Mouse (Mus musculus) CH12F3 (cell line): ENCODE results near the gene Zfp423.

Experiments used
- in situ Hi-C: fragments of 300-500 bp; cut with MboI; formaldehyde crosslinking; loops from 2 replicates; pipeline ENCODE4 v1.14.3; 2020; ENCODE audit warnings: low sequenced_read_pairs

Gene Zfp423

DNA sequence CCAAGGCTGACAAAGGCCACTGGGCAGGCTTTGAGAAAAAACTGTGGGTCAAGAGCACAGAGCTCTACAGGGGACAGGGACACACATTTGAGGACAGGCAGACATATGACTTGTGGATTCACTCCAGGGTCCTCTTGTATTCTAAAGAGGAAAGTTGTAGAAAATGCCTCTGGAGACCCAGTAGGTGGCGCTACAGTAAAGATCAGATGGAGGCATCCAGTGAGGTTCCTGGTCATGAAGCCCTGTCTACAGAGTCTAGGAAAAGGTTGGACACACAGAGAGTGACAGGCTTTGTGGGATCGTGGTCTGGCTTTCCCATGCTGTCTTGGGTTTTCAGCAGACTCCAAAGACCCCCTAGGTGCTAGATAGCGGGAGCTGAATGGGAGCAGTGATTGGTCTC is 318.5 kb downstream of the Zfp423 start:
- in situ Hi-C loops: no loop called here

DNA sequence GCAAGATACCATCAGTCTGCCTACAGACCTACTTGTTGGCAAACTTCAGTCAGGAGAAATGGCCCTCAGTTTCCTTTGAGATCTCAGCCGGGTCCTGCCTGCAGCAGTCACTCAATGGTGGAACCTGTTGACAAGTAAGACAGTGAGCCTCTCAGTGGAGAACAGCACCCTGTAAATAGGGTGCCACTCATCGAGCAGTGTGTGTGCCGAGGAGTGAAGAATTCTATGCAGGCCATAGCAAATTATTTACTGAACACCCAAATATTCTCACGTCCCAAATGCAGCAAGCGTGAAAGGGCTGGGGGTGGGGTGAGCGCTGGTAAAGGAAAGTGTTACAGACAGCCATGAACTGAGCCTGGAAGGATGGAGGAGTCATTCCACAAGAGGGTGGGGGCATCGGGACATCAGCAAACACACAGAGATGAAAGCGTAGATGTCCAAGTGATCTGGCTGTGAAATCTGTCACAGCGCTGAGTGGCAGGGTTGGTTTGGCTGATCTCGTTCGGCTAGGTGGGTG is 323.1 kb downstream of the Zfp423 start:
- in situ Hi-C loops: no loop called here

DNA sequence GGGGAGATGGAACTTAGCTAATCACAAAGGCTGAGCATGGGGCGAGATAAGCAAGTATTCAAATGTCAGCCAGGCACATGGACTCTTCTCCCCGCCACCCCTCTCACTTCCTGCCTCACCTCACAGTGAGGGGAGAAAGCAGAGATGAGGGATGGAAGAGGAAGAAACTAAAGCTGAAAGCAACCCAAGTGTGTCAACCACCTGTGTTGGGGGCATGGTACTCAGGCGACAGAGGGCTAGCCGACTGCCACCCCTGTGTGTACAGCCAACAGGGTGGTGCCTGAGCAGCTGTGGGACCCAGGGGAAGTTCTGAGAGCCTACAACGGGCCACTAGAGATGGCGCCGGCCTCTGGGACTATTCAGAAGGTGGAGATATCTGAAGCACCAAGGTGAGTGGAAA is 327.6 kb downstream of the Zfp423 start:
- in situ Hi-C loops: no loop called here

DNA sequence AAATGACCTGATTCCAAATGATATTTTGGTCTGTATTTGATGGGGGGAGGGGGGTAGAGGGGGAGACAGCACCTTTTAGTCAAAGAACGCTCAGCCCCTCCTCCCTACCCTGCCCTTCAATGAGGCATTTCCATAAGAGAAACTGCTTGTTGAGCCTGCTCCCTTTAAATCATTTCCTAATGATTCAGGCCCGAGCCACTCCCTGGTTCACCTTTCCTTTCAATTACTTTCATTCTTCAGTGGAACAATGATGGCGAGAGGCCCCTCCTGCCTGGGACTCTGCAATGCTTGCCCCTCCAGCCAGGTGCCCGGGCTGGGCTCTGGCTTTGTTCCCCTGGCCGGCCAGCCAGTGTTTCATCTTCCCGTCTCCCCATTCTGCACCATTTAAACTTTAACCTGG is 329.7 kb downstream of the Zfp423 start:
- in situ Hi-C loops: no loop called here

DNA sequence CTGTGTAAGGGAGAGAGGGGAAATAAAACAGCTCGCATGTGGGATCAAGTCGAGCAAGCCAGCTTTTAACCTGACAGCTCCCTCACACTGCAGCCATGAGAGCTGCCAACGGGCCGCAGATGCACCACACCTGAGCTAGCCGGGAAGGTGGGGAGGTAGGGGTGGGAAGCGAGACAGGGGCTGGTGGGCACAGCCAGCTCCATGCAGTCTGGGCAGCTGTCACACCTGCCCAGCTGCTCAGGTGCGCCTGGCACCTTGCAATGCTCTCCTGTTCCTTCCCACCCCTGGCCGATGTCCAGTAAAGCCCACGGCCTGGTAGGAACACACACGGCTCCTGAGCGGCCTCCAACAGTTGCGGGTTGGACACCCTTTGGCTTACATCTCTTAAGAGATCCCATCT is 338.2 kb downstream of the Zfp423 start:
- in situ Hi-C loops: loop anchor here (25.0 kb wide), 1 partner anchor 416 kb away; no protein-coding TSS in a partner anchor

DNA sequence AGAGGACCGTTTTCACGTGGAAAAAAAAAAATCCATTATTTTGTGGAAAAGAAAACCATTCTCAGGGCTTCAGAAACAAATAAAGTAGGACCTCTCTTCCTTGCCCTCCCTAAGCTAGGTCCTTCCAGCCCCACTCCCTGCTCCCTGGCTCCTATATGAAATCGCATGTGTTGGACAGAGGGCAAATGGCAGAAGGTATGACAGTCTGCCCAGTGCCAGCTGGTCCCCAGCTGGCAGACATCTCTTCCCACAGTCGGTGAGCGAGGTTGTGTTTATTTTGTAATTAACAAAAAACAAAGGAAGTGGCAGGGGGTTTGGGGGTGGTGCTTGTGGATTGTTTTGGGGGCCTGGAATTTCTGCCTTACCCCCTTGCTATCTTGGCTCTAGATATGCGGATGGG is 339.2 kb downstream of the Zfp423 start:
- in situ Hi-C loops: loop anchor here (25.0 kb wide), 1 partner anchor 417 kb away; no protein-coding TSS in a partner anchor

DNA sequence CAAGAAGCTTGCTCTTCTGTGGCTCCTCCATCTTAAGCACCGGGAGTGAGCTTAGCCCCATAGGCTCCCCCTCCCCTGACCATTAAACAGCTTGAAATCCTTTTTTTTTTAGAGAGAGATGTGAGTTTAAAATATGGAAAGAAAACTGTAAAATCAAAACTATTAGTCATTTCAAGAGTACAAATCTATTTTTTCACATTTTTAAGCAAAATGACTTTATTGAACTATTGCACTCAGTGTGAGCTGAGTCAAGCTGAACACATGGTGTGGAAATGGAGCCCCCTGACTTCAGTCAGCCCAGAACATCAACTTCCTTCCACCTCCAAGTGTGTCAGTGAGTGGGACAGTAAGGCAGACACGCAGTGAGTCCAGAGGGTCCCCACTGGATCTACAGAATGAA is 339.9 kb downstream of the Zfp423 start:
- in situ Hi-C loops: loop anchor here (25.0 kb wide), 1 partner anchor 418 kb away; no protein-coding TSS in a partner anchor

DNA sequence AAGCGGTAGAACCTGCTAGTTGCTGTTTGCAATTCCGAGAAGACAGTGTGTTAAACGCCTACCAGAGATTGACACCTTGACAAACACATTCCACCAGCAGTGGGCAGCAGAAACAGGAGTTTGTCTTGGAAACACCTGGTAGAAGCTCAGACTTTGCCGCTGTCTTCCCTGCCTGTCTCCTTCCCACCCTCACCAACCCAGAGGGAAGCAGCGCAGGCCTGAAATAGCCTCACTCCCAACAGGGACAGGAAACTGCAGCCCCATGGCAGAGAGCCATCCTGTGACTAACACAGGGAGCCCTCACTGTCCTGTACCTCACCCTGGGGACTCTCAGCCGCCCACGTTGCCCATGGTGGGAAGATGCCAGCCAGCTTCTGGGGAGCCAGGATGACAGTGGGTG is 340.3 kb downstream of the Zfp423 start:
- in situ Hi-C loops: loop anchor here (25.0 kb wide), 1 partner anchor 418 kb away; no protein-coding TSS in a partner anchor

DNA sequence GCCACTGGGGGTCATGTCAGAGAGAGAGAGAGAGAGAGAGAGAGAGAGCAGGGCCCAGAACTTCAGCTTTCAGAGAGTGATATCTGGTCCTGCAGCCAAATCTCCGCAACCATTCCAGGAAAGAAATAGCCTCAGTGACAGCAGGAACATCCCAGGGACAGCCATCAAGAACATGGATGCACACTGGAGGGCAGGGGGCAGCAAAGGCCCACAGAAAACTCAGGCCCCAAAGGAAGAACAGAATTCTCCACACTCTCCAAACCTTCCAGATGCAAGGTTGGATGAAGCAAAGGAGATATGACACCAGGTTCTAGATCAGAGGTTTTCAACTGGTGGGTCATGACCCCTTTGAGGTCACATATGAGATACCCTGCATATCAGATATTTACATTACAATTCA is 345.7 kb downstream of the Zfp423 start:
- in situ Hi-C loops: loop anchor here (25.0 kb wide), 1 partner anchor 424 kb away; no protein-coding TSS in a partner anchor
